Mouse (Mus musculus) cerebellum, adult 11-12 months (tissue): ENCODE data around the gene Olfr692.

Source experiments
- DNase-seq: peaks from one replicate; pipeline ENCODE4 v3.0.0; 2022

Olfr692 gene

DNA sequence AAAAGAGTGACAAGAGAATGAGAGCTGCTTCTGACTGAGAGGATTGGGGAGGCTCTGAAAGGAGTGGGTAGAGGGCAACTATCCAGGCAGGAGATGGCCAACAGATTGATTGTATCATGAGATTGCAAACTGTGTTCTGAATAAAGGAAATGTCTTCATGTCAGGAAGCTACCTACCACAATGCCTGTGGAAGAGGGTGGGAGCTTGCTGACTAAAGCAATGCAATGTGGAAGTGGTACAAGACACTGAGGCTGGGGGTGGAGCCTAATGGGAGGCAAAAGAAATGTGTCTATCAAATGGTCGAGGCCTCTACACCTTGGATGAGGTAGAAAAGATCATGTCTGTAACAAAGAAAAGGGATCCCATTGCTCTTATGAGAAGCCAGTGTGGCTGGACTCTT lies 38.3 kb downstream of the Olfr692 start:
- no peak for DNase-seq

- DNase-seq = peak; percentile 46
These were observed 44.0 kb downstream of the Olfr692 start for GRCm38 (mm10) chr7:105411874-105412632.

- DNase-seq = no peak
These were observed 46.4 kb downstream of the Olfr692 start for GRCm38 (mm10) chr7:105414385-105414784.

DNA sequence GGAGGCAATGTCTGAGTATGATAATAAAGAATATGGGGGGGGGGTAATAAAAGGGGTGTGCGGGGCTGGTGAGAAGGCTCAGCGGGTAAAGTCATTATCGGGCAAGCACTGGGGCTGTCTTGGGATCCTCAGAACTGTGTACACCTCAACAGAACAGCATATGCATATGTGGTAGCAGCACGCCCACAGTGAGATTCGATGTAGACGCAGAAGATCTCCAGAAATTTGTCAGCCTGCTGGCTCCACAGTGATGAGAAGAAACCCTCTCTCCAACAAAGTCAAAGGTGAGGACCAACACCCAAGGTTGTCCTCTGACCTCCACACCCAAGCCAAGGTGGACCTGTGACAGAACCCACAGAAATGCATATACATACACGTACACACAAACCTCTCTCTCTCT lies 48.5 kb downstream of the Olfr692 start:
- no peak for DNase-seq

DNA sequence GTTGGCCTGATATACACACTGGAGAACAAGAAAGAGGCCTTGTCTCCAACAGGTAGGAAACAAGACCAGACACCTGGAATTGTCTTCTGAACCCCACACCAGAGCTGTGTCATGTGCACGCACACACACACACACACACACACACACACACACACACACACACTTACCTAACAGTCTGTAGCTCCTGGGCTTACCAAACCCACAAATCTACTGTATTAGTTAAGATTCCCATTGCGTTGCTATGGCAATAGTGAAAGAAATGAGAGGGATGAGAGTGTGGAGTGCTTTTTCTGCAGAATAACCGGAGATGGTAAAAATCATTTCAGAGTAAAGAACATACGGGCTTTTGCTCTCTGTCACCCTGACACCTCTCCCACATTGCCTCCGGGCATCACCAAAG lies 50.1 kb downstream of the Olfr692 start:
- DNase-seq = no peak
